Mouse (Mus musculus): ENCODE measurements at regions not wholly inside any gene's neighbourhood (a gene's known extent, or its start where the extent isn't known, plus 50 kb on each side); places are given as distances from the start of the nearest gene placed in this dataset.
A peak's percentile ranks its signal among the peaks of the same experiment; 100 is the strongest.

GRCm38 (mm10) chr10:37220434-37220833, 81.7 kb upstream of the Marcks start:
- Histone ChIP-seq H3K27ac (ENCODE audit: low read length) (peak overlapping the region; percentile 25; the same call in 1 of the 2 replicates), H3K4me3 (ENCODE audit: low read length) (no peak overlapping the region), H3K9me3 (ENCODE audit: low read length) (no peaks in the 10 kb centered on the region), H3K27me3 (ENCODE audit: insufficient read depth, low read length) (no peaks in the 10 kb centered on the region), H3K4me2 (replicated peaks; ENCODE audit: low read depth, low read length) (no peak overlapping the region), H3K9ac (replicated peaks; ENCODE audit: low read length) (no peak overlapping the region), H3K36me3 (ENCODE audit: insufficient read depth, low read length) (no peaks in the 10 kb centered on the region), H3K4me1 (ENCODE audit: insufficient read depth, low read length) (peaks cover 3% of the 10 kb centered on the region; the same call in 1 of the 2 replicates)
- 0 out of 2 replicates have a peak, but pooled peaks have one; percentile 31 for ATAC-seq (ENCODE audit: low FRiP score, low TSS enrichment)
- 54% methylated on average over 3 of the region's 3 CpGs for WGBS

GRCm38 (mm10) chr10:37219936-37220335, 81.2 kb upstream of the Marcks start:
- ATAC-seq (ENCODE audit: low FRiP score, low TSS enrichment): peak; percentile 27; the same call in 1 of the 2 replicates
- Histone ChIP-seq H3K4me1 (ENCODE audit: insufficient read depth, low read length) (peaks cover 3% of the 10 kb centered on the region; the same call in 1 of the 2 replicates), H3K27ac (ENCODE audit: low read length) (0 out of 2 replicates have a peak overlapping the region, but pooled peaks have one; percentile 0), H3K9me3 (ENCODE audit: low read length) (no peaks in the 10 kb centered on the region), H3K4me3 (ENCODE audit: low read length) (no peak overlapping the region), H3K4me2 (replicated peaks; ENCODE audit: low read depth, low read length) (no peak overlapping the region), H3K27me3 (ENCODE audit: insufficient read depth, low read length) (no peaks in the 10 kb centered on the region), H3K9ac (replicated peaks; ENCODE audit: low read length) (no peak overlapping the region), H3K36me3 (ENCODE audit: insufficient read depth, low read length) (no peaks in the 10 kb centered on the region)
- 50% methylated on average over 4 of the region's 4 CpGs for WGBS

- Histone ChIP-seq H3K4me3 (ENCODE audit: low read length) (no peak overlapping the region), H3K9me3 (ENCODE audit: low read length) (no peaks in the 10 kb centered on the region), H3K4me2 (replicated peaks; ENCODE audit: low read depth, low read length) (no peak overlapping the region), H3K27me3 (ENCODE audit: insufficient read depth, low read length) (no peaks in the 10 kb centered on the region), H3K9ac (replicated peaks; ENCODE audit: low read length) (no peak overlapping the region), H3K27ac (ENCODE audit: low read length) (no peak overlapping the region), H3K4me1 (ENCODE audit: insufficient read depth, low read length) (peaks cover 3% of the 10 kb centered on the region; the same call in 1 of the 2 replicates), H3K36me3 (ENCODE audit: insufficient read depth, low read length) (no peaks in the 10 kb centered on the region)
- ATAC-seq (ENCODE audit: low FRiP score, low TSS enrichment): no peak
- WGBS: 92% methylated on average over 1 of the region's 1 CpGs
These were observed 80.7 kb upstream of the Marcks start for GRCm38 (mm10) chr10:37219381-37219780.

- Histone ChIP-seq H3K36me3 (ENCODE audit: insufficient read depth, low read length) (no peaks in the 10 kb centered on the region), H3K4me3 (ENCODE audit: low read length) (no peak overlapping the region), H3K27me3 (ENCODE audit: insufficient read depth, low read length) (no peaks in the 10 kb centered on the region), H3K27ac (ENCODE audit: low read length) (no peak overlapping the region), H3K9me3 (ENCODE audit: low read length) (no peaks in the 10 kb centered on the region), H3K4me1 (ENCODE audit: insufficient read depth, low read length) (0 out of 2 replicates have a peak, but pooled peaks cover 2% of the 10 kb centered on the region), H3K9ac (replicated peaks; ENCODE audit: low read length) (no peak overlapping the region), H3K4me2 (replicated peaks; ENCODE audit: low read depth, low read length) (no peak overlapping the region)
- no peak for ATAC-seq (ENCODE audit: low FRiP score, low TSS enrichment)
- 58% methylated on average over 5 of the region's 5 CpGs for WGBS
These were observed 75.9 kb upstream of the Marcks start for GRCm38 (mm10) chr10:37214656-37215055.

- Histone ChIP-seq H3K36me3 (ENCODE audit: insufficient read depth, low read length) (no peaks in the 10 kb centered on the region), H3K4me1 (ENCODE audit: insufficient read depth, low read length) (0 out of 2 replicates have a peak, but pooled peaks cover 2% of the 10 kb centered on the region), H3K4me2 (replicated peaks; ENCODE audit: low read depth, low read length) (no peak overlapping the region), H3K4me3 (ENCODE audit: low read length) (no peak overlapping the region), H3K27ac (ENCODE audit: low read length) (no peak overlapping the region), H3K27me3 (ENCODE audit: insufficient read depth, low read length) (no peaks in the 10 kb centered on the region), H3K9ac (replicated peaks; ENCODE audit: low read length) (no peak overlapping the region), H3K9me3 (ENCODE audit: low read length) (no peaks in the 10 kb centered on the region)
- 45% methylated on average over 1 of the region's 1 CpGs for WGBS
- no peak for ATAC-seq (ENCODE audit: low FRiP score, low TSS enrichment)
These were observed 73.8 kb upstream of the Marcks start for GRCm38 (mm10) chr10:37212350-37213035.

DNA sequence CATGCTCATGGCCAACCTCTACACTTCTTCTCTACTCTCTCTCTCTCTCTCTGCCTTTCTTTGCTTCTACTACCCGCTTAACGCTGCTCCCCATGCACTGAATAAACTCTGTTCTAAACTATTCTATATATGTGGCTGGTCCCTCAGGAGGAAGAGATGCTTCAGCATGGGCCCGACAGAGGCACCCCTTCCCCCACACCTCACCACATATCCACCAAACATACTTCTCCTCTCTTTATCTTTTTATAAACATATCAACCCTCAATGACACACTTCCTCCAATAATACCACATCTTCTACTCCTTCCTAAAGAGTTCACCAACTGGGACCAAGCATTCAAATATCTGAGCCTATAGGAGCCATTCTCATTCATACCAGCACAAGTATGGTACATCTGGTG, 72.6 kb upstream of the Marcks start:
- H3K4me1 ChIP-seq (ENCODE audit: insufficient read depth, low read length): 0 out of 2 replicates have a peak, but pooled peaks cover 2% of the 10 kb centered on the region
- H3K36me3 ChIP-seq (ENCODE audit: insufficient read depth, low read length): no peaks in the 10 kb centered on the region
- no peak for ATAC-seq (ENCODE audit: low FRiP score, low TSS enrichment)
- no peak overlapping the region for H3K4me2 ChIP-seq (replicated peaks; ENCODE audit: low read depth, low read length)
- H3K4me3 ChIP-seq (ENCODE audit: low read length): no peak overlapping the region
- WGBS: 88% methylated on average over 3 of the region's 3 CpGs
- no peak overlapping the region for H3K9ac ChIP-seq (replicated peaks; ENCODE audit: low read length)
- no peak overlapping the region for H3K27ac ChIP-seq (ENCODE audit: low read length)
- H3K27me3 ChIP-seq (ENCODE audit: insufficient read depth, low read length): no peaks in the 10 kb centered on the region
- no peaks in the 10 kb centered on the region for H3K9me3 ChIP-seq (ENCODE audit: low read length)

GRCm38 (mm10) chr10:37210223-37210622, 71.5 kb upstream of the Marcks start:
- ATAC-seq (ENCODE audit: low FRiP score, low TSS enrichment): no peak
- 80% methylated on average over 1 of the region's 1 CpGs for WGBS
- 0 out of 2 replicates have a peak, but pooled peaks cover 2% of the 10 kb centered on the region for H3K4me1 ChIP-seq (ENCODE audit: insufficient read depth, low read length)

DNA sequence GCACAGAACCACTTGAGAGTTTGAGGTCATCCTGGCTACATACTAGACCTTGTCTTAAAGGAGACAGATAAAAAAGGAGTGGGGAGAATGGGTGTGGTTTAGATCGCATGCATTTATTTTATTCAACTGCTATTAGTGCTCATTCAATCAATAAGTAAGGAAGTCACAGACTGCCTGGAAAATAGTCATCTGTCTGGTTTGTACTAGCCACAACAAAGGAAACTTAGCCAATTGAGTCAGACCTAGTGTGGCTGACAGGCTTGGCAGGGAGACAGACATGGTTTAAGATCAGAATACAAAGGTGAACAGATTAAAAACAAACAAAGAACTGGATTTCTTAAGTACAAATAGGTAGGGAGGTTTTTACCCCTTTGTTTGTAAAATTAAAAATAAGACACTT, 68.3 kb upstream of the Marcks start:
- WGBS: 80% methylated on average over 1 of the region's 1 CpGs
- Histone ChIP-seq H3K27ac (ENCODE audit: low read length) (no peak overlapping the region), H3K4me1 (ENCODE audit: insufficient read depth, low read length) (0 out of 2 replicates have a peak, but pooled peaks cover 2% of the 10 kb centered on the region), H3K4me3 (ENCODE audit: low read length) (no peak overlapping the region), H3K27me3 (ENCODE audit: insufficient read depth, low read length) (no peaks in the 10 kb centered on the region), H3K36me3 (ENCODE audit: insufficient read depth, low read length) (no peaks in the 10 kb centered on the region), H3K9ac (replicated peaks; ENCODE audit: low read length) (no peak overlapping the region), H3K9me3 (ENCODE audit: low read length) (no peaks in the 10 kb centered on the region), H3K4me2 (replicated peaks; ENCODE audit: low read depth, low read length) (no peak overlapping the region)
- ATAC-seq (ENCODE audit: low FRiP score, low TSS enrichment): no peak

More at GRCm38 (mm10) chr10:37210223-37210622, 71.5 kb upstream of the Marcks start:
- no peaks in the 10 kb centered on the region for H3K27me3 ChIP-seq (ENCODE audit: insufficient read depth, low read length)
- no peak overlapping the region for H3K4me3 ChIP-seq (ENCODE audit: low read length)
- no peaks in the 10 kb centered on the region for H3K36me3 ChIP-seq (ENCODE audit: insufficient read depth, low read length)
- H3K27ac ChIP-seq (ENCODE audit: low read length): no peak overlapping the region
- H3K4me2 ChIP-seq (replicated peaks; ENCODE audit: low read depth, low read length): no peak overlapping the region
- no peaks in the 10 kb centered on the region for H3K9me3 ChIP-seq (ENCODE audit: low read length)
- no peak overlapping the region for H3K9ac ChIP-seq (replicated peaks; ENCODE audit: low read length)

DNA sequence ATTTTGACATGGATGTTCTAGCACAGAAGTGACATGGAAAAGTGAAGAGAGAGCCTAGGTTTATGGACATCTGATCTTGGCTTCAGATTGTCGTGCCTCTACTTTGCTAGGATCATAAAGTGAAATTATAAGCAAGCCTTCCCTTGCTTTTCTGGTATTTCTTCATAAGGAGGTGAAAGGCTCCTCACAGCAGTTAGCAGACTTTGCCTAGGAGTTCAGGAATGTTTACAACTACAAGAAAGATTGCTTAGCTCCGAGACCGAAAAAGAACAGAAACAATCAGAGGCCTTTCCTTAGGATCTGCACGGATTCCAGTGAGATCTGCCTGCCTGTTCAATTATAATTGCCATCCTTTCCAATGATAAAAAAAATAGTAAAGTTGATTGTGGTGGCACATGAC, 67.8 kb upstream of the Marcks start:
- no peak overlapping the region for H3K4me2 ChIP-seq (replicated peaks; ENCODE audit: low read depth, low read length)
- WGBS: 72% methylated on average over 4 of the region's 4 CpGs
- H3K9ac ChIP-seq (replicated peaks; ENCODE audit: low read length): no peak overlapping the region
- ATAC-seq (ENCODE audit: low FRiP score, low TSS enrichment): no peak
- no peaks in the 10 kb centered on the region for H3K4me1 ChIP-seq (ENCODE audit: insufficient read depth, low read length)
- no peak overlapping the region for H3K4me3 ChIP-seq (ENCODE audit: low read length)
- no peaks in the 10 kb centered on the region for H3K9me3 ChIP-seq (ENCODE audit: low read length)
- no peaks in the 10 kb centered on the region for H3K27me3 ChIP-seq (ENCODE audit: insufficient read depth, low read length)
- H3K27ac ChIP-seq (ENCODE audit: low read length): no peak overlapping the region
- H3K36me3 ChIP-seq (ENCODE audit: insufficient read depth, low read length): no peaks in the 10 kb centered on the region

- no peaks in the 10 kb centered on the region for H3K4me1 ChIP-seq (ENCODE audit: insufficient read depth, low read length)
- ATAC-seq (ENCODE audit: low FRiP score, low TSS enrichment): no peak
- H3K9me3 ChIP-seq (ENCODE audit: low read length): no peaks in the 10 kb centered on the region
- no peak overlapping the region for H3K9ac ChIP-seq (replicated peaks; ENCODE audit: low read length)
- H3K27ac ChIP-seq (ENCODE audit: low read length): no peak overlapping the region
- H3K4me2 ChIP-seq (replicated peaks; ENCODE audit: low read depth, low read length): no peak overlapping the region
- H3K27me3 ChIP-seq (ENCODE audit: insufficient read depth, low read length): no peaks in the 10 kb centered on the region
- WGBS: 84% methylated on average over 1 of the region's 1 CpGs
- H3K4me3 ChIP-seq (ENCODE audit: low read length): no peak overlapping the region
- H3K36me3 ChIP-seq (ENCODE audit: insufficient read depth, low read length): no peaks in the 10 kb centered on the region
These were observed 65.0 kb upstream of the Marcks start for GRCm38 (mm10) chr10:37203709-37204108.
